Mouse (Mus musculus) Patski (cell line): ENCODE data around the gene Gatad2b. TPM values are rescaled to one million over a fixed set of nuclear protein-coding genes. Genes with fewer than 3 reads are reported as not detected.
A peak's percentile ranks its signal among the peaks of the same experiment; 100 is the strongest.
"Not testable (repeated sequence)": the region's sequence is repeated elsewhere in the genome, so short reads cannot be mapped to it uniquely, and the experiment has no call there.

Experiments
- ATAC-seq: fragments of 100-300 bp; one replicate; pipeline ENCODE4 v1.8.0; 2021
- CTCF ChIA-PET: fragments of 350-600 bp; sonication (Branson Sonifier 250); formaldehyde crosslinking; loops from one replicate; lab custom pipeline; 2022; ENCODE audit warnings: inconsistent platforms; lab: Charles Lee
- POLR2A ChIA-PET: fragments of 350-600 bp; sonication (Branson Sonifier 250); formaldehyde crosslinking; loops from one replicate; lab custom pipeline; 2022; ENCODE audit warnings: antibody characterized with exemption, inconsistent platforms; lab: Charles Lee
- DNase-seq: peaks from one replicate; pipeline ENCODE4 v3.0.0-alpha.2; 2011; ENCODE audit warnings: low read depth, low spot score
- H3K27me3 ChIP-seq: fragments of 371-371 bp; one replicate; pipeline ENCODE4 v1.5.1; 2021
- CTCF ChIP-seq: fragments of 100-300 bp; IDR thresholded peaks from one replicate; pipeline ENCODE4 v1.5.1; 2021
- in situ Hi-C: fragments of 300-500 bp; cut with MboI; formaldehyde crosslinking; loops from 3 replicates; pipeline ENCODE4 v1.11.1; 2018; ENCODE audit warnings: low pct_unique_long_range_greater_than_20kb, mixed read lengths
- polyA plus RNA-seq: library from polyadenylated mRNA; unstranded; gene quantifications from one replicate; pipeline ENCODE4 v1.2.3, GENCODE M21; 2021

Gatad2b gene
- 40.8 TPM for polyA plus RNA-seq

GRCm38 (mm10) chr3:90292345-90293275 is at the start of gene Gatad2b:
Gene Gatad2b, plus strand, starts transcription at chr3:90293178.
- DNase-seq (peak; percentile 100), ATAC-seq (peak; percentile 96)
- ChIA-PET CTCF (interaction anchor here (0.9 to 1.9 kb wide), 5 partner anchors 9 to 131 kb away, joined by 3 to 10 read pairs (median 4); no protein-coding TSS in a partner anchor), POLR2A (interaction anchor here (0.6 to 1.3 kb wide), 9 partner anchors 9 to 142 kb away, joined by 3 to 5 read pairs (median 4); partner anchors contain the start of gene Dennd4b)
- TF ChIP-seq CTCF, result no peak
- in situ Hi-C loops, result no loop called here
- no peaks in the 10 kb centered on the region for H3K27me3 ChIP-seq

- no peak for TF ChIP-seq CTCF
- ChIA-PET POLR2A (interaction anchor here (1.1 kb wide), 1 partner anchor 8 kb away, joined by 4 read pairs; the partner anchor contains the start of gene Crtc2), CTCF (interaction anchor here (1.1 to 2.4 kb wide), 4 partner anchors 14 to 179 kb away, joined by 3 to 9 read pairs (median 4); partner anchors contain the start of gene Jtb)
- no peaks in the 10 kb centered on the region for H3K27me3 ChIP-seq
- ATAC-seq (no peak), DNase-seq (no peak)
- in situ Hi-C loops, result no loop called here
Measured at GRCm38 (mm10) chr3:90245406-90245805, 47.6 kb upstream of the Gatad2b start.

GRCm38 (mm10) chr3:90247630-90247959 is 45.4 kb upstream of the Gatad2b start:
- CTCF ChIA-PET, result interaction anchor here (1.1 to 2.5 kb wide), 6 partner anchors 10 to 32 kb away, joined by 3 to 7 read pairs (median 5); partner anchors contain the start of gene Jtb
- H3K27me3 ChIP-seq, result no peaks in the 10 kb centered on the region
- in situ Hi-C loops, result no loop called here
- TF ChIP-seq CTCF, result no peak
- DNase-seq, result peak; percentile 46
- POLR2A ChIA-PET, result interaction anchor here (0.7 to 3.4 kb wide), 11 partner anchors 9 to 86 kb away, joined by 3 to 18 read pairs (median 4); partner anchors contain the start of genes Dennd4b, Jtb, Rab13 and Rps27
- peak; percentile 8 for ATAC-seq

- DNase-seq (peak; percentile 95), ATAC-seq (peak; percentile 91)
- ChIA-PET CTCF (interaction anchor here (0.6 to 2.5 kb wide), 8 partner anchors 10 to 33 kb away, joined by 3 to 7 read pairs (median 4); partner anchors contain the start of gene Jtb), POLR2A (interaction anchor here (0.6 to 3.4 kb wide), 11 partner anchors 9 to 92 kb away, joined by 3 to 18 read pairs (median 4); partner anchors contain the start of genes Dennd4b, Jtb, Rab13 and Rps27)
- H3K27me3 ChIP-seq, result no peaks in the 10 kb centered on the region
- TF ChIP-seq CTCF, result no peak
- in situ Hi-C loops, result no loop called here
Measured at GRCm38 (mm10) chr3:90247960-90248745, 44.8 kb upstream of the Gatad2b start, which contains the start of gene Slc39a1. Gene Slc39a1, plus strand, starts transcription at chr3:90248172.

- in situ Hi-C loops, result no loop called here
- ChIA-PET CTCF (interaction anchor here (0.6 to 2.5 kb wide), 7 partner anchors 11 to 33 kb away, joined by 3 to 7 read pairs (median 4); partner anchors contain the start of gene Jtb), POLR2A (interaction anchor here (0.6 to 3.4 kb wide), 8 partner anchors 8 to 93 kb away, joined by 3 to 18 read pairs (median 4); partner anchors contain the start of genes Jtb, Rab13 and Rps27)
- DNase-seq (no peak), ATAC-seq (peak; percentile 30)
- no peak for TF ChIP-seq CTCF
- H3K27me3 ChIP-seq, result no peaks in the 10 kb centered on the region
Measured at GRCm38 (mm10) chr3:90248746-90249100, 44.3 kb upstream of the Gatad2b start.

- no peak for TF ChIP-seq CTCF
- no peaks in the 10 kb centered on the region for H3K27me3 ChIP-seq
- POLR2A ChIA-PET, result interaction anchor here (0.6 to 1.7 kb wide), 3 partner anchors 11 to 17 kb away, joined by 5 to 7 read pairs (median 5); no protein-coding TSS in a partner anchor
- CTCF ChIA-PET, result interaction anchor here (1.5 kb wide), 1 partner anchor 12 kb away, joined by 3 read pairs; no protein-coding TSS in a partner anchor
- DNase-seq, result no peak
- in situ Hi-C loops, result no loop called here
- ATAC-seq, result no peak
Measured at GRCm38 (mm10) chr3:90250791-90251190, 42.2 kb upstream of the Gatad2b start.

GRCm38 (mm10) chr3:90251731-90252226 is 41.2 kb upstream of the Gatad2b start:
- DNase-seq, in situ Hi-C loops, H3K27me3 ChIP-seq, ATAC-seq: not testable (repeated sequence)
- ChIA-PET POLR2A (interaction anchor here (1.7 kb wide), 1 partner anchor 14 kb away, joined by 7 read pairs; no protein-coding TSS in a partner anchor), CTCF (interaction anchor here (1.5 kb wide), 1 partner anchor 13 kb away, joined by 3 read pairs; no protein-coding TSS in a partner anchor)

- DNase-seq, ATAC-seq, in situ Hi-C loops, CTCF ChIA-PET, POLR2A ChIA-PET, H3K27me3 ChIP-seq: not testable (repeated sequence)
Measured at GRCm38 (mm10) chr3:90252659-90253058, 40.3 kb upstream of the Gatad2b start.

GRCm38 (mm10) chr3:90253174-90253573 is 39.8 kb upstream of the Gatad2b start:
- ATAC-seq, DNase-seq, CTCF ChIA-PET, H3K27me3 ChIP-seq, in situ Hi-C loops: not testable (repeated sequence)
- POLR2A ChIA-PET, result interaction anchor here (0.9 kb wide), 1 partner anchor 8 kb away, joined by 4 read pairs; no protein-coding TSS in a partner anchor
